Mouse (Mus musculus): ENCODE results near the gene E2f3.

- TF ChIP-seq CTCF (IDR thresholded peaks at IDR 0.05; ENCODE audit: insufficient read depth, low read depth, low read length) (no peak), POLR2A (IDR thresholded peaks at IDR 0.05; ENCODE audit: insufficient read depth, low read depth, low read length) (no peak)
These were observed 2.2 kb downstream of the E2f3 start for GRCm38 (mm10) chr13:29983523-29984191.

All from olfactory bulb, adult 2 months (tissue).